Mouse (Mus musculus): ENCODE measurements around the gene Otub1.

Gene Otub1

DNA sequence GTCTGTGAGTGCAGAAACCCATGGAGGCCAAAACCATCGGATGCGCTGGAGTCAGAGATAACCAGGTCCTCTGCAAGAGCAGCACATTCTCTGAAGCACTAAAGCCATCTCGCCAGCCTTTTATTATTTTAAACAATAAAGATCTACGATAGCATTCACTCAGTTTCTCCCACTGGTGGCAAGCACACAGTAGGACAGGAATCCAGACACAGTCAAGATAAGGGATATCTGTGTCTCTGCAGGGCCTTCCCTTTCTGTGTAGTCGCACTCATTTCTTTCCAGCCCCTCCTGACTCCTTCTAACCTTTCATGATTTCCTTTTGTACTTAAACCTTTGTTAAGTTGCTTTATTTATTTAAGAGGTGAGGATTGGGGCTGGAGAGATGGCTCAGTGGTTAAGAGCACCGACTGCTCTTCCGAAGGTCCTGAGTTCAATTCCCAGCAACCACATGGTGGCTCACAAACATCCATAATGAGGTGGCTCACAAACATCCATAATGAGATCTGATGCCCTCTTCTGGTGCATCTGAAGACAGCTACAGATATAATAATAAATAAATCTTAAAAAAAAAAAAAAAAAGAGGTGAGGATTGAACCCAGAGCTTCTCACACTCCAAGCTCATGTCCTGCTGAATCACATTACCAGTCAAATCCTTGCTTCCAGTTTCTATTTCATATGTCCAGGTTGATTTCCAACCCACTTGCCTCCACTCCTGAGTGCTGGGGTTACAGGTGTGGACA, 4.0 kb upstream of the Otub1 start:
- in situ Hi-C loops (cut with MboI) = no loop called here

- in situ Hi-C loops (cut with MboI) = no loop called here
These were observed 790 bp downstream of the Otub1 start for GRCm38 (mm10) chr19:7205326-7205725.

- in situ Hi-C loops (cut with MboI) = no loop called here
These were observed 1.2 kb downstream of the Otub1 start for GRCm38 (mm10) chr19:7204898-7205297.

GRCm38 (mm10) chr19:7200427-7200826, 5.7 kb downstream of the Otub1 start:
- in situ Hi-C loops (cut with MboI) = no loop called here

DNA sequence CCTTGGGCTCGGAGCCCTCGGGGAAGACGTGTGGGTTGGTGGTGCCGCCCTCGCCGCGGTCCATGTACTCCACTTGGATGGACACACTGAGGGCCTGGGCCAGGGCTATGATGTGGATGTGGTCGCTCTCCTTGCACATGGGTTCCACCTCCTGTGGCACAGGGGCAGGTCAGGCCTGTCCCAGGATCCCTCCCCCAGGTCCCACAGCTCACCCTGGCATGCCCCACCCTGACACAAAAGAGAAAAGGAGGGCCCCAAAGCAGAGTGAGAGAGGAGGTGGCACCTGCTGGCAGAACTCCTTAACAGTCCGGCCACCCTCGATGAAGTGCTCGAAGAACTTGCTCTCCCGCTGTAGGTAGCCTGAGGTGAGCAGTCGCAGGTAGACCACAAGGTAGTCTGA, 7.0 kb downstream of the Otub1 start:
- in situ Hi-C loops (cut with MboI) = no loop called here

- in situ Hi-C loops (cut with MboI) = no loop called here
These were observed 8.7 kb downstream of the Otub1 start for GRCm38 (mm10) chr19:7197445-7197844.

DNA sequence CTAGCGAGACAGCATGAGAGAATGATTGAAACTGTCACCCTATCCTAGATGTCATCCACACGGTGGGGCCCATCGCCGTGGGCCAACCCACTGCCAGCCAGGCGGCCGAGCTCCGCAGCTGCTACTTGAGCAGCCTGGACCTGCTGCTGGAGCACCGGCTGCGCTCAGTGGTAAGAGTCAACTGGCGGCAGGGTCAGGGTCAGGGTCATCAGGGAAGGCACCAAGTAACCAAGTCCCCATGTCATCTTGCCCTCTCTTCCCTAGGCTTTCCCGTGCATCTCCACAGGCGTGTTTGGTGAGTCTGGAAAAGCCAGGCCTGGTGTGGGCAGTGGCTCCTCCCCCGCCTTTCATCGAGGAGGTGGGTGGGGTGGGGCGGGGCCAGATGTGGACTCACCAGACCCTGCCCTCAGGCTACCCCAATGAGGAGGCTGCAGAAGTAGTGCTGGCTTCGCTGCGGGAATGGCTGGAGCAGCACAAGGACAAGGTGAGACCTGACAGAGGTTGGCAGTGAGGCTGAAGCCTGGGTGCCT, 9.3 kb downstream of the Otub1 start:
- in situ Hi-C loops (cut with MboI) = no loop called here

- in situ Hi-C loops (cut with MboI) = no loop called here
These were observed 10.0 kb downstream of the Otub1 start for GRCm38 (mm10) chr19:7195900-7196728.

DNA sequence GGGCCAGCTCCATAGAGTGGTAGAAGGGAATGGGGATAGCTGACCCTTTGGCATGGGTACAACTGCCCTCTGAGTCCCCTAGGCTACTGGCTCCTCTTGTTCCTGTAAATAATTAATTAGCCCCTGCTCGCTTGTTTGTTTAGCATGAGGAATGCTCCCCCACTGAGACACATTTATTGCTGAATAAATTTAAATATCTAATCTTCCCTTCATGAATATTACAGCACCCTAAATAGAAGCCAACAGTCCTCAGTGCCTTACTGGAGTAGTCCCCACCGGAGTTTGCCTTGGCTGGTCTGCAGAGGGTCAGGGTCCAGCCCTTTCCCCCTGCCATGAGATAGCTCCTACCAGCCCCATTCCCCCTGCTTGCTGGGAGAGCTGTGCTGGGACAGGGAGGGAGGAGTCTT, 13.6 kb downstream of the Otub1 start:
- in situ Hi-C loops (cut with MboI) = loop anchor here (5.0 kb wide), 1 partner anchor 120 kb away; no protein-coding TSS in a partner anchor

GRCm38 (mm10) chr19:7191639-7192038, 14.5 kb downstream of the Otub1 start:
- in situ Hi-C loops (cut with MboI) = loop anchor here (5.0 kb wide), 1 partner anchor 119 kb away; no protein-coding TSS in a partner anchor

- in situ Hi-C loops (cut with MboI) = loop anchor here (5.0 kb wide), 1 partner anchor 119 kb away; no protein-coding TSS in a partner anchor
These were observed 15.1 kb downstream of the Otub1 start for GRCm38 (mm10) chr19:7190986-7191385.

DNA sequence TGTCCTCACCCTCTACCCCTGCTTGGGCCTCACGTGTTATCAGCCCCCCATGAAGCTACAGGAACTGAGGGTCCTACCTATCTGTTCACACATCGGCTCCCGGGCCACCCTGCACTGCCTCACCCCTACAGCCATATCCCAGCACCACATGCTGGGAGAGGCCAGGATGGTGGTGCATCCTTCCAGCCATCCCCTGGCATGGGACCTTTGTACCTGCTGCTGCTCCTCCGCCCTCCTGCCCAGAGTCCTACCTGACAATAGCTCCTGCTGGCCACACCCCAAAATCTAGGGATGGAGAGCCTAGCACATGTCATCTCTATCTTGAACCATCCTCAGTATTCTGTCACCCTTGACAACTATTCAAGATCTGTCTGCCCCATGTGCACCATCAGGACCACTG, 17.1 kb downstream of the Otub1 start:
- in situ Hi-C loops (cut with MboI) = no loop called here

GRCm38 (mm10) chr19:7187157-7187556, 19.0 kb downstream of the Otub1 start:
- in situ Hi-C loops (cut with MboI) = no loop called here

GRCm38 (mm10) chr19:7185715-7186291, 20.3 kb downstream of the Otub1 start:
- in situ Hi-C loops (cut with MboI) = no loop called here

- in situ Hi-C loops (cut with MboI) = no loop called here
These were observed 21.1 kb downstream of the Otub1 start for GRCm38 (mm10) chr19:7185059-7185458.

DNA sequence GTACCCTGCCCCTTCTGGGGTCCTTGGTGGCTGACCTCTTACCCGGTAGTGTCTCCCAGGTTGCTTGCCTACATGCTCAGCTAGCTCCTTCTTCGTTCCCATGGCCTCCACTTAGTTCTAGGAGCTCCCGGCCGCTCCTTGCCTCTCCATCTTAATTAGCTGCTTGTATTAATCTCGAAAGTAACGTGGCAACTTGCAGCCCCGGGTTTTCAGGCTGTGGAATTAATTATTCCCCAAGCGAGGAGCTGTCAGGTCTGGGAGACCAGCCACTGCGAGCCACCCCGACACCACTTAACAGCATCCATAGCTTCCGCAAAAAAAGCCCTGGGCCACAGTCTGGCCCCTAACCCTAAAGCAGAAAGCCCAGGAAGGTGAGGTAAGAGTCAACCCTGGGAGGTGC, 22.7 kb downstream of the Otub1 start:
- in situ Hi-C loops (cut with MboI) = no loop called here

DNA sequence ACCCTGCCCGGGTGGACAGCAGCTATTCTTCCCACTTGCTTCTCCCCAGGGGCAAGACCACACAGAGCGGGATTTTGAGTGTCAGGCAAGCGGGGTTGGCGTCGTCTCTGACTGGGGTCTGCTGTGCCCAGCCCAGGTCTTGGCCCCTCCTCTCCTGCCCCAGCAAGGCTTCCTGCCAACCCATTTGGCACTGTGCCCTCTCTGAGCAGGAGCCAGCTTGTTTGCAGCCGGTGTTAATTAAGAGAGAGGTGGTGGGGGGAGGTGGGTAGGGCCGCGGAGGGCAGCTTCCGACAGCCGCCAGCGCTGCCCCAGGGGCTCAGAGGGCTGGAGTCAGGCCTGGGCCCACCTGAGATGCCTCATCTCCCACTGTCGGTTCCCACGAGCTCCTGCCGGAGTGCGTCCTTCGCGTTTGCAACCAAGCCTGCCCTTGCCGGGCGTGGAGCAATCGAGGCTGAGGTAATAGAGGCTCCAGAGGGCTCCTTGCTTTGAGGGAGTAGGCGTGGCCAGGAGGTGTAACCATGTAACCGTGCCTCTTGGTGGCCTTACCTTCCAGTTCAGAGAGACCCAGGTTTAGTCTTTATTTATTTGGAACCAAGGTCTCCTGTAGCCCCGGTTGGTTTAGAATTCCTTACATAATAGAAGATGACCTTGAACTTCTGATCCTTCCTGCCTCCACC, 23.7 kb downstream of the Otub1 start:
- in situ Hi-C loops (cut with MboI) = no loop called here

GRCm38 (mm10) chr19:7181496-7181895, 24.6 kb downstream of the Otub1 start:
- in situ Hi-C loops (cut with MboI) = no loop called here

GRCm38 (mm10) chr19:7180756-7181405, 25.2 kb downstream of the Otub1 start:
- in situ Hi-C loops (cut with MboI) = no loop called here

- in situ Hi-C loops (cut with MboI) = no loop called here
These were observed 27.2 kb downstream of the Otub1 start for GRCm38 (mm10) chr19:7178841-7179452.

Measured in mature B cell (primary cell).